ENCODE assay signal across 8 mouse cellular contexts in genomic region chr13:76056896-76057266, GRCm38 (mm10). TPM values are rescaled to one million over a fixed set of nuclear protein-coding genes. Genes with fewer than 3 reads are reported as not detected.
DNase-seq lines count a peak whose midpoint lies in the region; ATAC-seq and TF ChIP-seq lines count a peak whose summit lies in the region.

TSS of gene Gpr150 (minus strand) at chr13:76056996.

- no peaks in the 10 kb centered on the region; the same call in 1 of the 2 replicates for H3K9me3 ChIP-seq in heart, embryonic 12.5 days (replicated peaks)
- no peaks in the 10 kb centered on the region for H3K9me3 ChIP-seq in ES-Bruce4 (replicated peaks; ENCODE audit: control insufficient read depth, insufficient read depth, low read length, poor library complexity, severe bottlenecking)
- H3K9me3 ChIP-seq in forebrain, embryonic 16.5 days (ENCODE audit: control insufficient read depth, low read length) = no peaks in the 10 kb centered on the region
- H3K9me3 ChIP-seq in liver, postnatal 0 days (ENCODE audit: low read length) = 0 out of 2 replicates have a peak, but pooled peaks cover 2% of the 10 kb centered on the region

- peak within 1 kb of the TSS; percentile 99 for H3K4me2 ChIP-seq in heart, embryonic 12.5 days
- peak within 1 kb of the TSS; percentile 76 for H3K4me2 ChIP-seq in forebrain, embryonic 16.5 days (ENCODE audit: low read length)
- H3K4me2 ChIP-seq in liver, postnatal 0 days (ENCODE audit: low read depth, low read length) = peak within 1 kb of the TSS; percentile 90

- no peak for TF ChIP-seq CTCF in ES-Bruce4 (IDR thresholded peaks at IDR 0.05; ENCODE audit: low read depth, low read length)
- TF ChIP-seq CTCF in liver, postnatal 0 days (IDR thresholded peaks at IDR 0.05; ENCODE audit: low read depth) = no peak

- TF ChIP-seq POLR2A in ES-Bruce4 (IDR thresholded peaks at IDR 0.05; ENCODE audit: insufficient read depth, low read length) = no peak

- H3K4me3 ChIP-seq in heart, embryonic 12.5 days = peak within 1 kb of the TSS; percentile 53
- peak within 1 kb of the TSS; percentile 55 for H3K4me3 ChIP-seq in ES-Bruce4 (ENCODE audit: low read depth, low read length)
- peak within 1 kb of the TSS; percentile 49 for H3K4me3 ChIP-seq in forebrain, embryonic 16.5 days (replicated peaks; ENCODE audit: low read length)
- H3K4me3 ChIP-seq in liver, postnatal 0 days (ENCODE audit: low read depth, low read length) = peak within 1 kb of the TSS; percentile 51

- 7% methylated on average over 10 of the region's 10 CpGs for WGBS in heart, embryonic 12.5 days
- 17% methylated on average over 10 of the region's 10 CpGs for WGBS in forebrain, embryonic 16.5 days
- whole genome bisulfite sequencing in liver, postnatal 0 days (ENCODE audit: insufficient replicate concordance) = 32% methylated on average over 10 of the region's 10 CpGs

- H3K27ac ChIP-seq in heart, embryonic 12.5 days (ENCODE audit: poor library complexity, severe bottlenecking) = no peak within 1 kb of the TSS
- H3K27ac ChIP-seq in ES-Bruce4 (ENCODE audit: insufficient read depth, low read length) = no peak within 1 kb of the TSS
- H3K27ac ChIP-seq in forebrain, embryonic 16.5 days (ENCODE audit: low read length) = no peak within 1 kb of the TSS
- no peak within 1 kb of the TSS for H3K27ac ChIP-seq in liver, postnatal 0 days (ENCODE audit: low read depth)

- DNase-seq in heart, adult 8-10 months (ENCODE audit: low spot score) = no peak
- no peak for DNase-seq in liver, postnatal 0 days
- no peak for DNase-seq in urinary bladder, postnatal 25 days (ENCODE audit: low spot score)
- no peak for DNase-seq in gastrocnemius, adult 8-10 months (ENCODE audit: low spot score in 2 of 2)
- no peak for DNase-seq in spleen, postnatal 14 days (ENCODE audit: low spot score in 2 of 2)

- peaks cover 11% of the 10 kb centered on the region for H3K4me1 ChIP-seq in heart, embryonic 12.5 days (replicated peaks)
- H3K4me1 ChIP-seq in ES-Bruce4 (ENCODE audit: control insufficient read depth, insufficient read depth, low read length) = no peaks in the 10 kb centered on the region
- peaks cover 14% of the 10 kb centered on the region for H3K4me1 ChIP-seq in forebrain, embryonic 16.5 days (replicated peaks; ENCODE audit: control insufficient read depth, insufficient read depth, low read length)
- peaks cover 16% of the 10 kb centered on the region for H3K4me1 ChIP-seq in liver, postnatal 0 days (ENCODE audit: insufficient read depth)

- TF ChIP-seq EP300 in ES-Bruce4 (IDR thresholded peaks at IDR 0.05; ENCODE audit: insufficient read depth, low read depth, low read length) = no peak
- no peak for TF ChIP-seq EP300 in liver, postnatal 0 days (IDR thresholded peaks at IDR 0.05; ENCODE audit: low read depth)

- peak within 1 kb of the TSS; percentile 38 for H3K9ac ChIP-seq in heart, embryonic 12.5 days
- H3K9ac ChIP-seq in ES-Bruce4 (ENCODE audit: low read depth, poor library complexity, severe bottlenecking) = peak within 1 kb of the TSS; percentile 19
- peak within 1 kb of the TSS; percentile 65 for H3K9ac ChIP-seq in forebrain, embryonic 16.5 days (replicated peaks; ENCODE audit: low read depth, low read length)
- peak within 1 kb of the TSS; percentile 12 for H3K9ac ChIP-seq in liver, postnatal 0 days (replicated peaks)

- H3K36me3 ChIP-seq in heart, embryonic 12.5 days = no peaks in the 10 kb centered on the region
- no peaks in the 10 kb centered on the region for H3K36me3 ChIP-seq in ES-Bruce4 (ENCODE audit: control insufficient read depth, insufficient read depth, low read length, poor library complexity, severe bottlenecking)
- no peaks in the 10 kb centered on the region for H3K36me3 ChIP-seq in forebrain, embryonic 16.5 days (ENCODE audit: control insufficient read depth, insufficient read depth)
- no peaks in the 10 kb centered on the region for H3K36me3 ChIP-seq in liver, postnatal 0 days (replicated peaks; ENCODE audit: insufficient read depth, low read length)

- no peak for ATAC-seq in heart, embryonic 12.5 days (ENCODE audit: insufficient number of reproducible peaks, low FRiP score)
- no peak; the same call in 1 of the 2 replicates for ATAC-seq in forebrain, embryonic 16.5 days
- 0 out of 2 replicates have a peak, but pooled peaks have one; percentile 5 for ATAC-seq in liver, postnatal 0 days

- H3K27me3 ChIP-seq in heart, embryonic 12.5 days (replicated peaks) = peaks cover 60% of the 10 kb centered on the region
- H3K27me3 ChIP-seq in ES-Bruce4 (ENCODE audit: control insufficient read depth, insufficient read depth, low read length, poor library complexity, severe bottlenecking) = peaks cover 4% of the 10 kb centered on the region; the same call in 1 of the 2 replicates
- peaks cover 26% of the 10 kb centered on the region for H3K27me3 ChIP-seq in forebrain, embryonic 16.5 days (replicated peaks; ENCODE audit: control insufficient read depth, insufficient read depth, low read length)
- peaks cover 19% of the 10 kb centered on the region for H3K27me3 ChIP-seq in liver, postnatal 0 days (ENCODE audit: insufficient read depth, low read length)

RNA-seq across cellular contexts. Expression of gene Gpr150, which starts in this region (rescaled TPM):
- polyA plus RNA-seq in heart, embryonic 12.5 days (2016; fragmentation: Nextera tagmentation; extraction: Ambion mirVana) = 0.08 TPM in 1 of 2 replicates, not detected in the other
- not detected for total RNA-seq in heart, adult 8-10 months (2022)
- not detected in 2 replicates for polyA plus RNA-seq in ES-Bruce4 (2011; ENCODE audit: insufficient read depth, insufficient read length, low read depth, missing spikeins)
- 1.5 and 1.8 TPM in 2 replicates for polyA plus RNA-seq in forebrain, embryonic 16.5 days (2015; fragmentation: Nextera tagmentation; extraction: Ambion mirVana)
- 0.18 and 0.47 TPM in 2 replicates for polyA plus RNA-seq in liver, postnatal 0 days (2015; fragmentation: Nextera tagmentation; extraction: Ambion mirVana)
- total RNA-seq in gastrocnemius, adult 8-10 months (2022) = not detected

Comparison
In these comparisons a context has a peak if more than half of its experiments do, and no peak if none do; other contexts are left out.
1. Peak in ATAC-seq, H3K4me3 ChIP-seq, H3K9ac ChIP-seq and H3K4me2 ChIP-seq in liver, postnatal 0 days; RNA of the gene not detected or under 1 TPM.
2. H3K9ac ChIP-seq: peak in every context shown above with its lines; median percentile 65 in forebrain, embryonic 16.5 days; 38 in heart, embryonic 12.5 days; 19 in ES-Bruce4; 12 in liver, postnatal 0 days.